Mouse (Mus musculus): ENCODE measurements around the gene Rxrg.

DNA sequence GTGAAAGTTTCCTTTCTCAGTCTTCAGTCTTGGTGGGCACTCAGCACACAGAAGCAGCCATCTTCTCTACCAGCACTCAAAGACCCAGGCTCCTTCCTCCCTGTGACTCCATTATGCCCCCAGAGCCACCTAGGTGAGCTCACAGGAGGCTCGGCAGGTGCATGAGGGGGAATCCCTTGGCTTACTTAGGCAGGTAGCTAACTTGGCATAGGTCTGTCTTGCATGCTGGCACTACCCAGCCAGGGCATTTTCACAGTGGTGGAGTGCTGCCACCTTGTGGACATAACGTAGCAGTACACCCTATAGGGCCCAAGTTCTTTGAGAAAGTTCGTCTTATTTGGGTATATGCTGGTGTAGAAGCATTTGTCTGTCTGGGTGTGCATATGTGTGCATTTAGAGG, 38.8 kb downstream of the Rxrg start:
- peak; percentile 49; the same call in 1 of the 2 replicates for TF ChIP-seq CTCF (IDR thresholded peaks at IDR 0.05; ENCODE audit: low read depth, low read length)
- no peak for TF ChIP-seq TAL1 (conservative IDR thresholded peaks at IDR 0.05; ENCODE audit: low read depth, low read length)
- TF ChIP-seq GATA1 (IDR thresholded peaks at IDR 0.05; ENCODE audit: borderline replicate concordance, low read length): no peak

Data from G1E (cell line).